Mouse (Mus musculus): Measurements from ENCODE around the gene Poln.

GRCm38 (mm10) chr5:34148476-34148875 is 20.8 kb downstream of the Poln start:
- no peak for TF ChIP-seq CTCF (IDR thresholded peaks at IDR 0.05; ENCODE audit: low read depth, low read length)
- TF ChIP-seq TAL1 (conservative IDR thresholded peaks at IDR 0.05; ENCODE audit: low read depth, low read length): no peak
- TF ChIP-seq GATA1 (IDR thresholded peaks at IDR 0.05; ENCODE audit: borderline replicate concordance, low read length): no peak
